Mouse (Mus musculus) testis, adult 2 months (tissue): ENCODE measurements around the gene Zfp975. TPM values are rescaled to one million over a fixed set of nuclear protein-coding genes. Genes with fewer than 3 reads are reported as not detected.
"Not testable (repeated sequence)": the region's sequence is repeated elsewhere in the genome, so short reads cannot be mapped to it uniquely, and the experiment has no call there.

Experiments used
- H3K27ac ChIP-seq: fragments of 200-500 bp; 2 replicates; pipeline ENCODE4 v1.5.1; 2012; ENCODE audit warnings: low read depth, low read length; ENCODE audit not compliant: control insufficient read depth, insufficient read depth
- H3K27me3 ChIP-seq: fragments of 200-500 bp; 2 replicates; pipeline ENCODE4 v1.6.1; 2012; ENCODE audit warnings: mild to moderate bottlenecking, low read length, moderate library complexity; ENCODE audit not compliant: control insufficient read depth, insufficient read depth
- H3K36me3 ChIP-seq: fragments of 200-500 bp; 2 replicates; pipeline ENCODE4 v1.6.1; 2012; ENCODE audit warnings: mild to moderate bottlenecking, low read length; ENCODE audit not compliant: control insufficient read depth, insufficient read depth
- H3K4me1 ChIP-seq: fragments of 200-500 bp; 2 replicates; pipeline ENCODE4 v1.6.1; 2012; ENCODE audit warnings: low read length; ENCODE audit not compliant: control insufficient read depth, insufficient read depth
- H3K4me3 ChIP-seq: fragments of 200-500 bp; 2 replicates; pipeline ENCODE4 v1.5.1; 2012; ENCODE audit warnings: low read depth, mild to moderate bottlenecking, low read length, moderate library complexity, mixed read lengths; ENCODE audit not compliant: control insufficient read depth
- polyA plus RNA-seq: library from polyadenylated mRNA; depleted of rRNA; stranded (reverse); fragments of >200 nt; gene quantifications from 2 replicates; pipeline ENCODE4 v1.2.3, GENCODE M21; 2012; rRNA removed

The Zfp975 gene
- polyA plus RNA-seq, 1 experiment: 0.75 TPM

GRCm38 (mm10) chr7:42631031-42631430, 61.5 kb downstream of the Zfp975 start:
- H3K4me1 ChIP-seq, H3K27ac ChIP-seq, H3K27me3 ChIP-seq, H3K36me3 ChIP-seq, H3K4me3 ChIP-seq: not testable (repeated sequence)

Other genes starting within 250 kb of the Zfp975 start
- gene 4933421I07Rik, start 244.6 kb downstream of the Zfp975 start, polyA plus RNA-seq: 32.9 and 37.1 TPM in 2 replicates
- 3.2 and 6.2 TPM in 2 replicates for gene Zfp141, start 187.0 kb downstream of the Zfp975 start, polyA plus RNA-seq
- gene Gm21028, start 114.2 kb downstream of the Zfp975 start, polyA plus RNA-seq: not detected in 2 replicates
- gene Zfp977, start 100.2 kb downstream of the Zfp975 start, polyA plus RNA-seq: 0.47 and 0.85 TPM in 2 replicates
- gene Zfp976, start 50.2 kb downstream of the Zfp975 start, polyA plus RNA-seq: 0.43 and 0.57 TPM in 2 replicates
- 1.4 TPM in 2 replicates for gene Gm17067, start 34.3 kb upstream of the Zfp975 start, polyA plus RNA-seq
- gene Vmn2r62, start 100.8 kb upstream of the Zfp975 start, polyA plus RNA-seq: 0.04 TPM in 1 of 2 replicates, not detected in the other
- gene Gm2381, start 174.5 kb upstream of the Zfp975 start, polyA plus RNA-seq: 0.05 and 0.16 TPM in 2 replicates
- not detected in 2 replicates for gene Vmn2r63, start 241.1 kb upstream of the Zfp975 start, polyA plus RNA-seq